Mouse (Mus musculus): ENCODE results near the gene Fam71e1. TPM values are rescaled to one million over a fixed set of nuclear protein-coding genes. Genes with fewer than 3 reads are reported as not detected.
A peak's percentile ranks its signal among the peaks of the same experiment; 100 is the strongest.

The Fam71e1 gene
- polyA plus RNA-seq, 1 experiment from 2014 or later: 11.1 TPM

DNA sequence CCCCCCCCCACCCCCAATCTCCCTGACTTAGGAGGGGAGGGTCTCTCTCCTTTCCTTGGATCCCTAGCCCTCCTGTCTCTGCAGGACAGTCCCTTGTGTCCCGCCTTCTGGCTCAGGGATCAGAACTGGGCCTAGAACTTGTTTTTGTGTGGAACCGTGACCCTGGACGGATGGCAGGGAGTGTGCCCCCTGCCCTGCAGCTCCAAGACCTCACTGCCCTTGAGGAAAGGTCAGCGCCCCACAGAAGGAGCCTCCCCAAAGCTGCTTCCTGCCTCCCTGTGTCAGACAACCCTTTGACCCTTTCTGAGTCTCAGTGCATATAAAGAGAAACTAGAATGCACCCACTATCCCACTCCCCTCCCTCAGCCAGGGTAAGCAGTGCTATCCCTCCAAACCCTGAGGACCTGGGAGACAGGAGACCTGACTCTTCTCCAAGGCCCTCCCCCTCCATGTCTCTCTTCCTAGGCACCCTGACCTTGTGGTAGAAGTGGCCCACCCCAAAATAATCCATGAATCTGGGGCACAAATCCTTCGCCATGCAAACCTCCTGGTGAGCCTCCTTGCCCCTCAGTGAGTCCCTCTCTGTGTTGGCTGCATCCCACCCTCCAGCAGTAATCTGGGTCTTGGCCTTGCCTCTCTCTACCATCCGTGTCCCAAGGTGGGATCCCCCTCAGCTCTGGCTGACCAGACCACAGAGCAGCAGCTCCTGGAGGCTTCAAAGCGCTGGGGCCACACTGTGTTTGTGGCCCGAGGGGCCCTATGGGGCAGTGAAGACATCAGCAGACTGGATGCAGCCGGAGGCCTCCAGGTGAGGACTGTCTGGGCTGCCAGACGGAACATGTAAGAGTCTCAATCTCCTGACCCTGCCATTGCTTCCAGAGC is 30.1 kb upstream of the Fam71e1 start:
- 82% methylated on average over 10 of the region's 10 CpGs for WGBS
- H3K36me3 ChIP-seq: peaks cover 11% of the 10 kb centered on the region
- DNase-seq (ENCODE audit: low spot score): no peak
- H3K27me3 ChIP-seq (ENCODE audit: insufficient read depth, poor library complexity, severe bottlenecking): peaks cover 43% of the 10 kb centered on the region
- no peaks in the 10 kb centered on the region for H3K9me3 ChIP-seq
- peak overlapping the region; percentile 91; the same call in 1 of the 2 replicates for H3K27ac ChIP-seq
- H3K4me1 ChIP-seq: peaks cover 90% of the 10 kb centered on the region
- H3K4me3 ChIP-seq: no peak overlapping the region

GRCm38 (mm10) chr7:44466888-44467311 is 29.5 kb upstream of the Fam71e1 start:
- Histone ChIP-seq H3K9me3 (no peaks in the 10 kb centered on the region), H3K4me1 (peaks cover 93% of the 10 kb centered on the region), H3K27me3 (ENCODE audit: insufficient read depth, poor library complexity, severe bottlenecking) (peaks cover 36% of the 10 kb centered on the region), H3K36me3 (peaks cover 5% of the 10 kb centered on the region), H3K4me3 (peak overlapping the region; percentile 73), H3K27ac (peak overlapping the region; percentile 91)
- no peak for DNase-seq (ENCODE audit: low spot score)
- WGBS: 82% methylated on average over 16 of the region's 16 CpGs

- peaks cover 26% of the 10 kb centered on the region for H3K27me3 ChIP-seq (ENCODE audit: insufficient read depth, poor library complexity, severe bottlenecking)
- H3K9me3 ChIP-seq: no peaks in the 10 kb centered on the region
- peak within 1 kb of the TSS; percentile 73 for H3K4me3 ChIP-seq
- H3K36me3 ChIP-seq: peaks cover 2% of the 10 kb centered on the region; the same call in 1 of the 2 replicates
- under 1% methylated on average over 42 of the region's 42 CpGs for WGBS
- peaks cover 93% of the 10 kb centered on the region for H3K4me1 ChIP-seq
- peak within 1 kb of the TSS; percentile 91 for H3K27ac ChIP-seq
- peak; percentile 99 for DNase-seq (ENCODE audit: low spot score)
These were observed 28.5 kb upstream of the Fam71e1 start, which contains the start of gene Josd2 for GRCm38 (mm10) chr7:44467811-44468411. Gene Josd2 (plus strand): TSS chr7:44467980.

DNA sequence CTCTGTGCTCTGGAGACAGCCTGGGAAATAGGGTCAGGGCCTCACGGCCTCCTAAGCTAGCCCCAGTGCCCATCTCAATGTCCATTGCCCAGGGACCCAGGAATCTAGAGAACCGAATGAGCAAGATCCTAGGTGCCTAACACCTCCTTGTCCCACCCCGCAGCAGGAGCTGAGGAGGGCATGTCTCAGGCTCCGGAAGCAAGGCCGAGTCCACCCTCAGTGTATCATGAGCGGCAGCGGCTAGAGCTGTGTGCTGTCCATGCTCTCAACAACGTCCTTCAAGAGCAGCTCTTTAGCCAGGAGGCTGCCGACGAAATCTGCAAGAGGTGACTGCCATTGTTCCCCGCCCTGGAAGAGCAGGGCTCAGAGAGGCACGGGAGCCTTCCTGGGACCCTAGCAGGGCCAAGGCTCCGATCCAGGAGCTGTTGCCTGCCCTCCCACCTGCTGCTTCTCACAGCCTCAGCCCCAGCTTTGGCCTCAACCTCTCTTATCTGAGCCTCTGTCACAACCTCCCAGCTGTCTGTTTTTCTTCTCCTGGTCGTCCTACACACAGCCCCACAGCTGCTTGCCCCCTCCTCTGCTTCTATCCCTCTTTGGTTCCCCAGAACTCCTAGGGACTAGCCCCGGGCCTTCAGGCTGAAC is 27.6 kb upstream of the Fam71e1 start:
- H3K27ac ChIP-seq: peak overlapping the region; percentile 91
- peaks cover 91% of the 10 kb centered on the region for H3K4me1 ChIP-seq
- DNase-seq (ENCODE audit: low spot score): peak; percentile 86
- peaks cover 18% of the 10 kb centered on the region for H3K27me3 ChIP-seq (ENCODE audit: insufficient read depth, poor library complexity, severe bottlenecking)
- no peaks in the 10 kb centered on the region for H3K9me3 ChIP-seq
- peaks cover 2% of the 10 kb centered on the region; the same call in 1 of the 2 replicates for H3K36me3 ChIP-seq
- 42% methylated on average over 15 of the region's 15 CpGs for WGBS
- H3K4me3 ChIP-seq: peak overlapping the region; percentile 73

- peaks cover 2% of the 10 kb centered on the region; the same call in 1 of the 2 replicates for H3K36me3 ChIP-seq
- no peaks in the 10 kb centered on the region for H3K9me3 ChIP-seq
- H3K27ac ChIP-seq: peak overlapping the region; percentile 91
- H3K4me1 ChIP-seq: peaks cover 89% of the 10 kb centered on the region
- peaks cover 11% of the 10 kb centered on the region; the same call in 1 of the 2 replicates for H3K27me3 ChIP-seq (ENCODE audit: insufficient read depth, poor library complexity, severe bottlenecking)
- H3K4me3 ChIP-seq: peak overlapping the region; percentile 73
- DNase-seq (ENCODE audit: low spot score): peak; percentile 76
- 60% methylated on average over 16 of the region's 16 CpGs for WGBS
These were observed 26.4 kb upstream of the Fam71e1 start for GRCm38 (mm10) chr7:44469677-44470675.

GRCm38 (mm10) chr7:44470696-44471612 is 25.4 kb upstream of the Fam71e1 start:
- H3K36me3 ChIP-seq: peaks cover 2% of the 10 kb centered on the region; the same call in 1 of the 2 replicates
- no peaks in the 10 kb centered on the region for H3K9me3 ChIP-seq
- peaks cover 86% of the 10 kb centered on the region for H3K4me1 ChIP-seq
- H3K27ac ChIP-seq: peak overlapping the region; percentile 91
- peak; percentile 79 for DNase-seq (ENCODE audit: low spot score)
- H3K4me3 ChIP-seq: peak overlapping the region; percentile 10; the same call in 1 of the 2 replicates
- WGBS: 68% methylated on average over 16 of the region's 16 CpGs
- peaks cover 15% of the 10 kb centered on the region for H3K27me3 ChIP-seq (ENCODE audit: insufficient read depth, poor library complexity, severe bottlenecking)

DNA sequence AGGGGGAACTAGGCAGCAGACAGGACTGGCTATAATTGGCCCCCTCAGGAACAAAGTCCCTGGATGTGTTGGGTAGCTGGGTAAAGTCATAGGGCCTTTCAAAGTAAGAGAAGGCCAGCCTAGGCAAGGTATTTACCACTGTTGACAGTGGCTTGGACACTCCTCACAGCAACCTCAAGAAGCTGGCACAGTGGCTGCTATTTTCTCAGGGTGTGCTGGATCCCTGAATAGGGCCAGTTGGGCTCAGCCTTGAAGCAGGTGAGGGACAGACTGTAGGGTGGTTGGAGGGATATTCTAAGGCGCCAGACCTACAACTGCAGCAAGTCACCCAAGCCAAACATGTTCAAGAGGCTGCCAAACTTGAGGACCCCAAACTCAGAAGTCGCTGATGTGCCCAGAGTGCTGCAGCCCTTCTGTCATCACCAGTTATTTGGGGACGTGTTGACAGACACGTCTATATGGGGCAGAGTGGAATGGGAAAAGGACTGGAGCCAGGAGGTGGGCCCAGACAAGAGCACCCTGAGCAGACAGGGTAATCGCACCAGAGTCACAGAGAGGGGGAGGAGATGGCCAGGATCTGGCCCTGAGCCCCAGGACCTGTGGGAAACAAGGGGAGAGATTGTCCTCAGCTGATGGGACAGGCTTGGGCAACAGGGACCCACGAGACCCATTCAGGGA is 24.4 kb upstream of the Fam71e1 start:
- H3K27me3 ChIP-seq (ENCODE audit: insufficient read depth, poor library complexity, severe bottlenecking): peaks cover 21% of the 10 kb centered on the region
- H3K9me3 ChIP-seq: no peaks in the 10 kb centered on the region
- peaks cover 2% of the 10 kb centered on the region; the same call in 1 of the 2 replicates for H3K36me3 ChIP-seq
- peak overlapping the region; percentile 64 for H3K4me3 ChIP-seq
- 21% methylated on average over 6 of the region's 6 CpGs for WGBS
- peaks cover 75% of the 10 kb centered on the region for H3K4me1 ChIP-seq
- DNase-seq (ENCODE audit: low spot score): peak; percentile 95
- peak overlapping the region; percentile 91 for H3K27ac ChIP-seq

- peaks cover 25% of the 10 kb centered on the region for H3K27me3 ChIP-seq (ENCODE audit: insufficient read depth, poor library complexity, severe bottlenecking)
- H3K36me3 ChIP-seq: peaks cover 2% of the 10 kb centered on the region; the same call in 1 of the 2 replicates
- peaks cover 70% of the 10 kb centered on the region for H3K4me1 ChIP-seq
- H3K4me3 ChIP-seq: peak overlapping the region; percentile 64
- no peak for DNase-seq (ENCODE audit: low spot score)
- no peaks in the 10 kb centered on the region for H3K9me3 ChIP-seq
- peak overlapping the region; percentile 91 for H3K27ac ChIP-seq
- WGBS: 4% methylated on average over 1 of the region's 1 CpGs
These were observed 23.9 kb upstream of the Fam71e1 start for GRCm38 (mm10) chr7:44472558-44472885.

DNA sequence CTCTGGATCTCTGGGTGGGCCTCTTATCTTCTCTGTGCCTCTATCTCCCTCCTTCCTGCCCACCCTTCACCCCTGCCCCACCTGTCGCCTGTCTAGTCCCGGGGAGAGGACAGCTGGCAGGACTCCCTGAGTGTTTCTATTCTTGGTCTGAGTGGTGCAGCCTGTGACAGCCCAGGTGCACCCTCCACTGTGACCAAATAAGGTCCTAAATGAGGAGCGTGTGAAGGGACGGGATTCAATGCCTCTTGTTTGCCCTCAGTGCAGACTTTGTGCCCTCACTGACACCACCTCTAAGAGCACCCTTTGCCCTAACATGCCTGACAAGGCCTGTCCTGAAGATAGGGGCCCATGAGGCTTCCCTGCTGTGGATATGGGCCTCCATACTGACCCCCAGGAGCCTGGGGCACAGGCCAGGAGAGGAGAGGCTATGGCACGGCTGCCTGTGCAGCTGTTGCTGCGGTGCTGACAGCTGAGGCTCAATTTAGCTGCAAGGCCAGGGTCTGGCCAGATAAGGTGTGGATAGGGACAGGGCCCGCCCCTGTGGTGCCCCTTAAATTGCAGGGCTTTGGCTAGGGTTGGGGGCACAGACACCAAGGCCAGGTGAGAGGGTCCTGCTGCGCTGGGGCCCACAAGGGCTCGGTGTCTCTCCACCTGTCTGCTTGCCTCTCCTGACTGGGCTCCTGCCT is 23.3 kb upstream of the Fam71e1 start:
- Histone ChIP-seq H3K36me3 (peaks cover 2% of the 10 kb centered on the region; the same call in 1 of the 2 replicates), H3K27me3 (ENCODE audit: insufficient read depth, poor library complexity, severe bottlenecking) (peaks cover 29% of the 10 kb centered on the region), H3K4me1 (peaks cover 70% of the 10 kb centered on the region), H3K4me3 (peak overlapping the region; percentile 64), H3K27ac (peak overlapping the region; percentile 91), H3K9me3 (no peaks in the 10 kb centered on the region)
- peak; percentile 96 for DNase-seq (ENCODE audit: low spot score)
- WGBS: 24% methylated on average over 9 of the region's 9 CpGs

DNA sequence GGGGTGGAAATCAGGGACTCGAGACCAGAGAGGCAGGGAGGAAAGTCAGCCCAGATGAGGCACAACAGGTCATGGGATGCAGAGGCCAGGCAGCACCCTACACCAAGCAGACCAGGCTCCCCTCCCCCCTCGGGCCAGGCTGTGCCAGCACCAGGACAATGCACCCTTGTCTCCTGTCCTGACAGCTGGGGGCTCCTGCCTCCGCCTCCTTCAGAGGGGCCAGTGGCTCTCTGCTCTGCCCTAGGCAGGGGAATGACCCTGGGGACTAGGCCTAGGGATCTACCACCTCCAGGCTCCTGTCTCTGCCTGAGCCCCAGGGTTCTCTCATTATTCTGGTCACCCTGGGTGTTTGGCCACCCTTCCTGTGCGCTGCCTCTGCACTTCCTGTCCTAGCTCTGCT is 22.0 kb upstream of the Fam71e1 start:
- peaks cover 38% of the 10 kb centered on the region for H3K27me3 ChIP-seq (ENCODE audit: insufficient read depth, poor library complexity, severe bottlenecking)
- peak overlapping the region; percentile 91 for H3K27ac ChIP-seq

More for the DNA sequence above, 22.0 kb upstream of the Fam71e1 start:
- DNase-seq (ENCODE audit: low spot score): no peak
- H3K4me3 ChIP-seq: peak overlapping the region; percentile 64
- H3K9me3 ChIP-seq: no peaks in the 10 kb centered on the region
- 11% methylated on average over 4 of the region's 4 CpGs for WGBS
- 0 out of 2 replicates have a peak, but pooled peaks cover 2% of the 10 kb centered on the region for H3K36me3 ChIP-seq
- peaks cover 57% of the 10 kb centered on the region for H3K4me1 ChIP-seq
